Mouse (Mus musculus) yolk sac, embryonic 10.5 days (tissue): Measurements from ENCODE around the gene Cdk11b.

Source experiments
- DNase-seq: peaks from one replicate; pipeline ENCODE4 v3.0.0-alpha.2; 2017; ENCODE audit warnings: low spot score

Gene Cdk11b

DNA sequence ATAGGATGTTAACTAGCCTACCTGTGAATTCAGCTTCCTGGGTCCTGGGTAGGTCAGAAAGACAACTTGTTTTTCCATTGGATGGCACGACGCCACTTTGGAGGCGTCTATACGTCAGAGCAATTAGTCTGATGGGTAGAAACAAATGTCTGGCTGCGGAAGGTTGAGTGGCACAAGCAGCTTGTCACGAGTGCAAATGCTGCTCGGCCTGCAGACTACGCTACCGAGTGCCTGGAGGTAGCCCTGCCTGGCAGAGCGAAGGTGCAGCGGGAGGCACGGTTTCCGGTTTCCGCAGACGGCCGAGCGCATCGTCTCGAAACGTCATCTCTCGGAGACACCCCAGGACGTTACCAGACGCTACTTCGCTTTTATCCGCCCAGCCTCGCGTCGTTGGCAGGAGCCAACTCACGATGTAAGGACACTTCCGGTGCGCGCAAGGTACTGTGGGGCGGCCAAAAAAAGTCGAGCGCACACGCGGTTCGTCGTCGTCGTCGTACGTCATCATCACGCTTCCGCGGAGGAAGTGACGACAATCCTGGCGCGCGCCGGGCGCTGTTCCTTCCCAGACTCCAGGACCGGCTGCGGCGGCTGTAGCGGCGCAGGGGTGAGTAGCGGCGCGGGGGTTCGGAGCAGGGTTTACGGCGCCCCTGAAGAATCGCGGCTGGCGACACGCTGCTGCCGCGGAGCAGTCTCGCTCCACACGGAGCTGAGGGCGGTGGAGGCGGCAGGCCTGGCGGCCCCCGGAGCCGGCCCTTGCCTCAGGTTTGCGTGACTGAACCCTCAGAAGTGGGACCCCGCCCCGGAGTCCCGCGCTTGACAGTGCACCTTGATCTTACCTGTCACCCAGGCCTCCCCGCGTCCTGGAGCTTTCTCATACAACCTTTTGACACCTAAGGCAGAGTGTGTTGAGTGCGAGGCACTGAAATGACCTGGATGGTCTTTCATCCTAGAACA is at the start of gene Cdk11b:
Gene Cdk11b, plus strand, starts transcription at position 517 of the 954 bp plus-strand sequence.
- peak; percentile 96 for DNase-seq

DNA sequence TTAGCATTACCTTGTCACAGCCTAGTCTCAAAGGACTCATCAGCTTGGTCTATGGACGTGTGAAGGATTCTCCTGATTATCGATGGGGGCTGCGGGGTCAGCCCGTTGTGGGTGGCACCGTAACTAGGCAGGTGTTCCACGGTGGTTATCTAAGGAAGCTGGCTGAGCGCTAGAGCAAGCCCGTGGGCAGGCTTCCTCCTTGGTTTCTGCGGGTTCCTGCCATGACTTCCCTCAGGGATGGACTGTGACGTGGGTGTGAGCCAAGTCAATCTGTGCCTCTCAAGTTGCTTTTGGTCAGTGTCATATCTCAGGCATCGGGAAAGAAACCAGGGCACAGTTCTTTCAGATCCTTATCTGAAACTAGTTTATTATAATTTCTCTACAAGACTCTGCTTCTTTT is 49.7 kb upstream of the Cdk11b start:
- no peak for DNase-seq

DNA sequence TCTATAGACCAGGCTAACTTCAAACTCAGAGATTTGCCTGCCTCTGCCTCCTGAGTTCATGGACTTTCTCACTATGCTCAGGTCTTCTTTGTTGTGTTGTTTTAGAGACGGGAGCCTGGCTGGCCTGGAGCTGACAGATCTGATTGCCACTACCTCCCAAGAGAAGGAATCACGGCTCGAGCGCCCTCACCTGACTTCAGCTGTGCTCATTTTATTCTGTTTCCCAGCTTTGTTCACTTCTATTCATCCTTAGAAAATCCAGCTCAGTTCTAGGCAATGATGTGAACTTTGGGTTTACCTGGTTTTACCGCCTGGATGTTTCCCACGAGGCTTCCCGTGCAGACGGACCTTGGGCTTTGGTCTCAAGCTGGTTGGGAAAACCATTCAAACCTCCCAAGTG is 49.1 kb upstream of the Cdk11b start:
- DNase-seq = no peak

DNA sequence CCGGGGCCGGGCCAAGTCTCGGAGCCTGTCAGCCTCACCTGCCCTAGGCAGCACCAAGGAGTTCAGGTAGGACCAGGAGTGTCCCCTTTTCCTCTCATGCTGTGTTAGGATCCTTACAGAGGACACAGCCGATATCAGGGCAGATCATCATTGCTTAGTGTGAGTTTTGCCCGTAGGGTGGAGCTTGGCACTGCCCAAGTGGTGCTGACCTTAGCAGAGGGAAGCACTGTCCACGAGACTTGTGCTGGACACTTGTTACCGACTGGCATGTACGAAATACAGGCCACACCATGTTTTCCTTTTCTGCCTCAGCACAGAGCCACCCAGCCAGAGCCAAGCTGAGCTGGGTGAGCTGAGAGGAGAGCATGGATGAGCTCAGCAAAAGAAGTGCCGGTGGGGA is 47.5 kb upstream of the Cdk11b start:
- DNase-seq = no peak

DNA sequence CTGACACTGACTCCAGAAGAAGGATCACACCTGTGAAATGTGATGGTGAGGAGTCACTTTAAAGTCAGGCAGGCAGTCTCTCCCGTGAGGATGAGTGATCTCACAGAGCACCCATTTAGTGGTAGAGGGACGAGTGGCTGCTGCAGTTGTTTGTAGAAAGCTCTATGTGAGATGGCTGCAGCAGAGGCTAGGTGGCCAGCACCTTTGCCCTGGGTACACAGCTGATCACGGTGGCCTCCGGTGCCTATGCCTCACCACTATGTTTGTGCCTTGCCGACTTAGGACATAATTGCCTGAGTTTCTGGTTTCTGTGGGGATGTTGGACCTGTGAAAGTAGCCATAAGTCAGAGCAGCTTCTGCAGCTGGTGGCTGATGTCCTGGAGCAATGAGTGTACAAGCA is 46.9 kb upstream of the Cdk11b start:
- no peak for DNase-seq

DNA sequence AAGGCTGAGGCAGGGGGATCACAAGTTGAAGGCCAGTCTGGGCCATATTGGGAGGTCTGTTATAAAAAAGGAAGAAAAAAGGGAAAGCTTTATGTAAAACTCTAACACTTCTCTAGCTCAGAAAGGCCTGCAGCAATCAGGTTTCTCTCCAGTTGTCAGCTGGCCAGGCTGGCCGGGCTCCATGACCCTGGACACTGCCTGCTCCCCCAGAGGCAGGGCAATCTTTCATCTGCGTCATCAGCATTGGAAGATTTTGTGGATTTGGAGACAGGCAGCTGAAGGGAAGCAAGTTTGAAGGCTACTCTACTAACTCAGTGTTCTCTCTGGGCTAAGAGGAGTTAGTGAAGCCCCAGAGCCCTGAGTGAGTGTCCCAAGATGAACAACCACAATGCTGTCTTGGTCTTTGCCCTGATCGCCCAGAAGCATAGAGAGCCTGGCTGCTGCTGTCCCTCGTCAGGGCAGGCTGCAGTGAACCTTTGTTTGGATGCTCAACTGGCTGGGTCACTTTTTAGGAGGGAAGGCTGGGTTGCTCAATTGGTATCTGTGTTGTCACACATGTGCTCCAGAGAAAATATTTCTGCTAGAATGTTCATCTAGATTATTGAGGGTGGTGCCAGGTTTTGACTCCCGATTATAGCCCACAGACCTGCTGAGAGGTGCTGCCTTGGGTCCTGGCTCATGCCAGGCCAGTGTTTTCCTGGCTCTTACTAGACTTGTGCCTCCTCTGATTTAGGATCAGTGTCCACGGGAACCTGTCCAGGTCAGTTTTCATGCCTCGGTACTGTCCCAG is 46.1 kb upstream of the Cdk11b start:
- DNase-seq = no peak

DNA sequence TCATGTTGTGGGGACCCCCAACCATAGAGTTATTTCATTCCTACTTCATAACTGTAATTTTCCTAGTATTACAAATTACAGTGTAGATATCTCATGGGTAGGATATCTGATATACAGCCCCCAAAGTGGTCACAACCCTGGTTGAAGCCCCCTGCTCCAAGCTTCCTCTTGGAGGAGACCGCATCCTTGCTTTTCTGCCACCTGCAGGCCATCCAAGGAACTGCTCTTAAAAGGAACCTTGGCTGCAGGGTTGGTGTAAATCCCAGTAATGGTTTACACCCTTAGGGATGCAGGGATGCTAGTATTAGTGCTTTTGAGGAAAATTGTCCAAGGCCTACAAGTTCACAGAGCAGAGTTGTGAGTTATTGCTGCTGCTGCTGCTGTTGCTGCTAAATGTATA is 44.2 kb upstream of the Cdk11b start:
- no peak for DNase-seq

DNA sequence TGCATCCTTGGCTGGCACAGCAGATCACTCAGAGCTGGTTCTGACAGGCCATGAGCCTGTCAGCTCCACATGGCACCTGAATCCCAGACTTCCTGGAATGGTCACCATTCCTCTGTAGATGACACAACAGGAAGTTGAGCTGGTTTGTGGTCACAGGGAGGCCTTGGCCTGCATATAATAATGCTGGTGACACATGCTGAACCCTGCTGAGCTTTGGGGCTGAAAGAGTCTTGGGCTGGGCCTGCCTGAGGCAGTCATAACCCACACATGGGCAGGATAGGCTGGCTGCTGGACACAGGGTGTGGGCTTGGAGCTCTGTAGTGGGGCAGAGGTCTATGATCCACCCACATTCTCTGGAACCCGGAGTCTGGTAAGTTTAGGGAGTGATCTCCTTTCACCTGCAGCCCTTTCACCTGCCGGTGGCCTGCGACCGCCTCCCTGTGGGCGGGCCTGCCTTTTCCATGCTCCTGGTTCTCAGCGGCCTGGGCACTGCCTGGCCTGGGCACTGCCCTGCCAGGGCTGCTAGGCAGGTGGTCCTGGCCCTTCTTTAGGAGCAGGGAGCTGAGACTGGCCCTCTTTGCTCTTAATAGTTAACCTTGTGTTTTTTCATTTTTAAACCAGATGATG is 42.3 kb upstream of the Cdk11b start:
- DNase-seq = no peak

DNA sequence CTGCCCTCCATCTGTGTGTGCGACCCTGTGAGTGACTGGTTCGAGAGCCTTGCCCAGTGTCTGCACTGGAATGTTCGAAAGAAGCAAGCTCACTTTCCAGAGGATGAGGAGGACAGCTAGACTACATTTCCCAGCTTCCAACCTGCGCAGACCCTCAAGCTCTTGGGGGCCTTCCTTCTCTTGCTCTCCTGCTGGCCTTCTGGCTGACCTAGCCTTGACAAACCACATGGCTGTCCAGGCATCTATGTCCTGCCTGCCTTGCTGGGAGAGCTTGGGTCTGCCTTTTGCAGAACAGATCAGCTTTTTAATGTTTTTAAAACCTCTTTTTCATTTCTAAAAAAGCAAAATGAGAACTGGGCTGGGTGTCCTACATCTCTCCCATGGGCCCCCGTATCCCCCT is 35.3 kb upstream of the Cdk11b start:
- no peak for DNase-seq

DNA sequence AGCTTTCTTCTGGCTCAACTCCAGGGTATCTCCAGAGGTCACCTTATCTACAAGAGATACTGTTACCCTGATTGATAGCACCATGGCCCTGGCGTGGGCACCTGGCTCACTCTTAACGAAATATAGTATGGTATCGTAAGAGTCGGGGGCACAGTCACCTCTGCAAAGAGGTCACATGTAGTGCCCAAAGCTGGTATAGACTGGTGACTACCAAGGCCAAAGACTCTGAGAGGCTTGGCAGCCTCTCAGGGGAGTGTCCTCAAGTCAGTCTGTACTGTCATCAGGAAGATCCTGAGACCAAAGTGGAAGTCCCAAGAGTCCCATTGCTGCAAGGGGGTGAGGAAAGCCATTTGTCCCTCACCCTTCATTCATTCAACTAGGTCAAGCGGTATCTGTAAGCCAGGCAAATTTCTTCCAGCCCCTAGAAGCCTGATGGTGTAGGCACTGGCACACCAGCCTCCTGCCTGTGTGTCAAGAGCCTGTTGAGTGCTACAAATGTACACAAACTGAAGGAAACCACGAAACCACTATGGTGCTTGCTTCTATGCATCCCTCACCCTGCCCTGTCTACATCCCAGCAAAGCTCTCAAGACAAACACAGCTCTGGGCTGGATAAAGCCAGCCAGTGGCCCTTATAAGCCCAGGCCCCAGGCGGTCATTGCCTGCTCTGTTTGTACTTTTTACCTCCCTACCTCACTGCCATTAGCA is 33.5 kb upstream of the Cdk11b start:
- DNase-seq = no peak

DNA sequence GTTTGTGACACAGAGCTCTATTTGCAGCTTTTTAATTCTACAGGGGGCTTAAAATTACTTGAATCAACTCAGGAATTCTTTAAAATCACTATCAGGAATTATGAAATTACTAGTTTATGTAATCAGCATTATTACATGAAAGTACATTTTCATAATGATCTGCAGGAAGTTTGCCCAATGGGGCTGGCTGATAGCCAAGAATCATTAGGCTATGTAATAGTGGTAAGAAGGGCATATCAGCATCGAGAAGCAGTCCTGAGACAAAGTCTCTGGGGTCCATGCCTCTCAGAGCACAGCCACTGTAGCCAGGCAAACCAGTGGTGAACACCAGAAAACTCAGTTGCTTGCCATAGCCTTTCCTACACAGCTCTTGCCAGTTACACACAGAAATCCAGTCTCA is 30.9 kb upstream of the Cdk11b start:
- DNase-seq = no peak

DNA sequence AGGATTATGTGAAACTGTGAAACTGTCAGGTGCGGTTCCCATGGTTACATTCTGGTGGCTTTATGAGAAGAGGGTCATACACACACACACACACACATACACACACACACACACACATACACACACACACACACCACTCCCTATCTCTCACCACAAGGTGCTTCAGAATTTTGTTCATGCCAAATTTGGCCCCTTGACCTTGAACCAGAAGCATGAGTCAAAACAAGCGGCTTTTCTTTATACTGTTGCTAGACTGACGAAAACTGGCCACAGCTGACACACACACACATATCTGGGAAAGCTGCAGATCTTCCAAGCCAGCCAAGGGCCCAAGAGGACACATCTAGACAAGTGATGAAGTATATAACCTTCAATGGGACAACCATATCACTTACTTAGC is 28.9 kb upstream of the Cdk11b start:
- no peak for DNase-seq

DNA sequence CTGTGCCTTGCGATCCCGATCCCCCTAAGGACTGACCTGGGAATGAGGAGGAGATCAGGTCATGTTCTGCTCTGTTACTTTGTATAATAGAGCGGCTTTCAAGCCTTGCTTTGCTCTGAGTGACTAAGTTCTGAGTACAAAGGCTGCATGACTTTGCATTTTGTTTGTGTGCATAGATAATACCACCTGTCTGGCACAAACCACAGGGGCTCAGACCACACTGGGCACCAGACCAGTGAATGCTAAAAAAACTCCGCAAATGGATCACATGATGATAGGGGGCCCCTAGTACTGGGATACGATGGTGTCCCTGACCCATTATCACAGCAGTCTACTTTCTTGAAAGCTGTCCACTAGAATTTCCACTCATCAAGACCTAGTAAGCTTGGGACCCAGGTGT is 28.0 kb upstream of the Cdk11b start:
- DNase-seq = no peak

DNA sequence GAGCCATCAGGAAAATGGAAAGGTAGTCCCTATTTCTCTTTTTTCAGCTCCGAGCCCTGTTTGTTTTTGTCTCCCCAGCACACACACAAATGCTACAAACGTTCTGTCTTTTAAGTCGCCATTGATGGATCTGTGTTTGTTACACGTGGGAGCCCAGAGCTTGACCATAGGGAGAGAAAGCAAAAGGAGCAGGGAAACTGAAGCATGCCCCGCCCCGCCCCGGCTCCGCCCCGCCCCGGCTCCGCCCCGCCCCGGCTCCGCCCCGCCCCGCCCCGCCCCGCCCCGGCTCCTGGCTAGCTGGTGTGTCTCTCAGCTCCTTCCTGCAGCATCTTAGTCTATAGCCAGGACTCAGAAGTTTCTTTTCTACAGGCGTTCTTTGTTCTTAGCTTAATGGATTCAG is 26.1 kb upstream of the Cdk11b start:
- peak; percentile 40 for DNase-seq

DNA sequence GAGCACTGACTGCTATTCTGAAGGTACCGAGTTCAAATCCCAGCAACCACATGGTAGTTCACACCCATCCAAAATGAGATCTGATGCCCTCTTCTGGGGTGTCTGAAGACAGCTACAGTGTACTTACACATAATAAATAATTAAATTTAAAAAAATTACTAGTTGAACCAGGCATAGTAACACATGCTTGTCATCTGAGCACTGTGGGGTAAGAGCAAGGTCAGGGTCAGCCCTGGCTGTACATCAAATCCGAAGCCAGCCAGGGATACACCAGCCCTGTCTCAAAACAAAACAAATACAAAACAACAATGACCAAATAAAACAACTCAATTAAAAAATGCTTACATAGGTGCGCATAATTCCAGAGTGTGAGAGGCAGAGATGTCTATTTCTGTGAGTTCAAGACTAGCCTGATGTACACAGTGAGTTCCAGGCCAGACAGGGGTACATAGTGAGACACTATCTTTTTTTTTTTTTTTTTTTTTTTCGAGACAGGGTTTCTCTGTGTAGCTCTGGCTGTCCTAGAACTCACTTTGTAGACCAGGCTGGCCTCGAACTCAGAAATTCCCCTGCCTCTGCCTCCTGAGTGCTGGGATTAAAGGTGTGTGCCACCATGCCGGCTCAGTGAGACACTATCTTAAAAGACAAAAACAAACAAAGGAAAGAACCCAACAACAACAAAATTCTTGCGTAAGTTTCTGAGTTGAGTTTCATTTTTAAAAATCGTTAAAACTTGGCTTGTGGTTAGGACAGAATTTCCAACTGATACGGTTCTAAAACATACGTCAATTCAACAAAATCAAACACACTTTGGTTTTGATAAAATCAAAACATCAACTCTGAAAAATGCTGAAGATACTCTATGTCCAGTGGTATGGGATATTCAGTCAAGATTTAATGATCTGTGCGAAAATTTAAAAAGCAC is 24.5 kb upstream of the Cdk11b start:
- no peak for DNase-seq

DNA sequence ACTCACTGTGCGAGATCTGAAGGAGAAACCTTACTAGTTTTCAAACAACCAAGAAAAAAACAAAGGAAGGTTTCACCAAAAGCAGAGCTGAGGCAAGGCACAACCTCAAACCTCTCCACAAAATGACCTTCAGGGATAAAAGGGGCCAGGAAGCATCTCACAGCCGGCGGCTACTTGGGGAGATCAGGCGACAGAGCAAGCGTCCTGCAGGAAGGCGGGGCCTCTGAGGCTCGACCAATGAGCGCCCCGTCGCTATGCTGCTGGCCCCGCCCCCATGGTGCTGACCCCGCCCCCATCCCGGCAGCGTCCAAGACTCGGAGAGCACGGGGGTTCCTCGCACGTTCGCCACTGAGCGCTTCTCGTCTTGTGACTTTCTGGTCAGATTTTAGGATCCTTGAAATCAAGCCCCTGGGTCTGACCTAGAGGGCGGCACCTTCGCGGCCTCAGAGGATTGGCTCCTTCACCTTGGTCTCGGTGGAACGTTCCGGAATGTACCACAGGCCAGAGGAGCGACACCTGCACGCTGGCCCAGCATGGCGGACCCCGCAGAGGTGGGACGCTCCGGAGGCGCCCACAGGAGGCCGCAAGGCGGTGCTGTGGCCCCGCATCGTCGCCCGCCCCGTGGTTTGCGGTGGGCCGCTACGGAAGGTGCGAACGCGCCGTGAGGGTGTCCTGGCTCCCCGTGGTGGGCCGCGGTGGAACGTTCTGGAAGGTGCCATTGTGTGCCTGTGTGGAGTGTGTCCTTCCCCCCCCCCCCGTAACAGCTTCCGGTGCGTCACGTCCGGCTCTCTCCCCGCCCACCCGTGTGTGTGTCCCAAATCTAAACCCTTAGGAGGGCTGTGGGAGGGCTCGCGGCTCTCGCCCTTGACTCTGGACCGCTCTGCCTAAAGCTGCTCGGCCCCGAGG is 23.3 kb upstream of the Cdk11b start, which contains the start of gene Slc35e2:
Gene Slc35e2, plus strand, starts transcription at position 326 of the 906 bp plus-strand sequence.
- DNase-seq = peak; percentile 96

DNA sequence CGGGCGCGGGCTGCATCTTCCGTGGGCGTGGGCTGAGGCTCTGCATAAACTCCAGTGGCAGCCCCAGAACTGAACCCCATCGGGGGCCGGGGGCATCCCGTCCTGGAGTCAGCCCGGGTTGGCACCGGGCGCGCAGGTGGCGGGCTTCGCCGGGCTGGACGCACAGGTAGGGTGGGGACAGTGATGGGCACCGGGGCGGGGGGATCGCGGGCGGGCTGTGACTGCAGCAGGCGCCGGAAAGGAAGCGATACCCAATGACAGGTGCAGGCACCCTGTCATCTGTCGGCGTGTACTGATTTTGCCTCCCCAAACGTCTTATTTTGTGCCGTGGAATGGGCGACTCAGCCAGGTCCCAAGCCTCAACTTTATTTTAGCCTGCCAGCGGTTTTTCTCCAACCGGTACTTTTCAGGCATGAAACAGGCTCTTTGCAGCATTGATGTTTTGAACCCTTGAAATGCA is 22.6 kb upstream of the Cdk11b start:
- DNase-seq = no peak

DNA sequence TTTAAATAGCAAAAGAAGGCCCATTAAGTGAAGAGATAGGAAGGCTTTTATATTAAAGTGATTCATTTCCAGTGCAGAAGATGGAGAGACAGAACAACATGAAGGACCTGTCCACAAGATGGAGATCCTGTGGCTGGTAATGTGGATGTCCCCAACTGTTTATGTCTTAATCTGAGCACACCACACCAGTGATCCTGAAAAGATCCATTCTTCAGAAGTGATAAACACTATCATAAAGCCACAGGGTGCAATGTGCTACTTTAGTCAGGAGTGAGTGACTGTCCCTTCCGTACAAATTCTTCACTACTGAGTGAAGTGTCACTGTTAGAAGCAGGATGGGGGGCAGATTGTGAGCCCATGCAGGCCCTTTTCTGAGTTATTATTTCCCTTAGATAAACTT is 21.9 kb upstream of the Cdk11b start:
- DNase-seq = no peak

DNA sequence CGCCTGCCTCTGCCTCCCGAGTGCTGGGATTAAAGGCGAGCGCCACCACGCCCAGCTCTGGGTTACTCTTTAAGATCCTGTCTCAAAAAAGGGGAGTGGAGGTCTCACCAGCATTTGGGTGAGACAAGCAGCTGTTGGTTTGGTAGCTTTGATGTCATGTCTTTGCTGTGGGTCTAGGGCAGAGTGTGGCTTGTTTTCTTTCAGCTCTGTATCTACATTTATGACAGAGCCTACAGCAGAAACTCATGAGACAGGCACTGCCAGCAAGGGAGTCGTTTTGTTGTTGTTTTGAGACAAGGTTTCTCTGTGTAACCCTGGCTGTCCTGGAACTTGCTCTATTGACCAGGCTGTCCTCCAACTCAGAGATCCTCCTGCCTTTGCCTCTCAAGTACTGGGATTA is 20.9 kb upstream of the Cdk11b start:
- no peak for DNase-seq

DNA sequence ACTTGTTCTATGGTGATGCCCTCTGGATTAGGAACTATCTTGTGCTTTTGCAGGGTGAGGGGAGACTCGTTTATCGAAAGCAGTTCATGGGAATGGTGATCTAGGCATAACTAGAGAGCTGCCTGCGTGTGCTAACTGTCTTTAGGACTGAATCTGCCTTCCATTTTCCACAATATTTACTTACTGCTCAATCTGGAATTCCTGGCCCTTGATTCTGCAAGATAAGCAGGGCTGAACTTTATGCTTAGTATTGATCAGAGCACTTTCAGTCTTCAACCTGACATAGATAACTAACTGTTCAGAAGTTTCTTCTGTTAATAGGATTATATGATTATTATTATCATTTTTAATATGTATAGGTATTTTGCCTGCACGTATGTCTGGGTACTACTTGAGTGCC is 19.5 kb upstream of the Cdk11b start:
- no peak for DNase-seq
